Mouse (Mus musculus) CD4-positive naive resting alpha-beta T cell, adult 57 days (primary cell): ENCODE measurements around the gene Mob3b. TPM values are rescaled to one million over a fixed set of nuclear protein-coding genes. Genes with fewer than 3 reads are reported as not detected.

Source experiments
- total RNA-seq: library from RNA; stranded (reverse); gene quantifications from one replicate; pipeline ENCODE4 v1.2.4, GENCODE M21; 2023

Mob3b gene
- 17.0 TPM for total RNA-seq

DNA sequence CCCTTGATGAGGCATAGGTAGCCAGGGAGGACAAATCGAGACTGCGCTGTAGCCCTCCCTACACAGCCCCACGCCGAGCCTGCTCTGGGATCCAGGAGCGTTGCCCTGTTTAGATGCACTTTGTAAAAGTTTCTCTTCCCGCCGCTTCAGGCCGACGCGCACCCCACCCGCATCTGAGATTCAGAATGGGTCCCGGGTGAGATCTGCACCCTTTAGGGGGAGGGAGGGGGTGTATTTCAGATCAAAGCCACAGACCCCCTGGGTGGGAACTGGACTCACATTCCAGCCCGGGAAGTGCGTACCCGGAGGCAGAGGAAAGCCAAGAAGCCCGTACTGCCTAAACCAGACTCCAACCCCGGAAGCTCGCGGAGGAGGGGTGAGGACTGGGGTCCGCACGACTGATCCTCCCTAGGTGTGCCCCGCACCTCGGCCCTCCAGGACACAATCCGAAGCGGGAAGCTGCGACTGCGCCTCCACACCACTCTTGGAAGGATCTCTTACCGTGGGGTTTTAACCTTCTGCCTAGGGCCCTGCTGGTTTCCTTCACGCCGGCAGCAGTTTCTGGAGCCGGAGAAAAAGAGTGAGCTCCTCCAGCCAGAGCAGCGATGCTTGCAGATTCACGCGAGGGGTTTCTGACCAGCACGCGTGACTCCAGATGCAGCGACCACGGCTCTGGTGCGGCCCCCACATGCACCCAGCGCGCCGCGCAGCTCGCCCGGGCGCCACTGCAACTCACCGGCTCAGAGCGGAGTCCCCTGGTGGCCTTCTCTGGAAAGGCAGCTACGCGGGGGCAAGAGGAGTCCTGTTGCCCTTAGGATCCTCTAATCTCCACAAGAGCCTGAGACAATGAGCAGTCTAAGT lies at the start of gene Mob3b:
Mob3b (minus strand) TSS at position 734 of the 861 bp plus-strand sequence.

DNA sequence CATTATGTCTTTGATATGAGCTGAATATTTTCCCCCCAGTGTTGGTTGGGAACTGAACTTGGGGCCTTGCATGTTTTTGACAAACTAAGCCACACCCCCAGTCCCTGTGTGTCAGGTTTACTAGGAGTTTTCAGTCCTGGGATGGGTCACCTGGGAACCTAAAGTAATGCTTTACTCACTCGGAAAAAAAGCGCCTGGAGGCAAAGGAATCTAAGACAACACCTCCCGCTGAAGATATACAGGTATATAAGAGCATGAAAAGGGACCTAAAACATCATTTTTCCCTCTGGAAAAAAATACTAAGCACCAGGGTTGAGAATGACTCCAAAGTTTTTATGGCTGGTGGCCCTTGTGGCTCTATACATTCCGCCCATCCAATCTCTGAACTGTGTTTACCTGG lies 5.5 kb downstream of the Mob3b start, which contains the start of gene Ifnk:
Ifnk (plus strand) TSS at position 301 of the 400 bp plus-strand sequence.

Other genes with a start within 250 kb of the Mob3b start
- not detected for gene Ifnk, start 5.4 kb downstream of the Mob3b start, total RNA-seq
- 16.3 TPM for gene C9orf72, start 68.7 kb upstream of the Mob3b start, total RNA-seq